Mouse (Mus musculus): ENCODE results near the gene Hist1h1c. TPM values are rescaled to one million over a fixed set of nuclear protein-coding genes. Genes with fewer than 3 reads are reported as not detected.
"Not testable (repeated sequence)": the region's sequence is repeated elsewhere in the genome, so short reads cannot be mapped to it uniquely, and the experiment has no call there.

The Hist1h1c gene
- polyA plus RNA-seq, 1 experiment from 2014 or later, result 28.0 TPM

- H3K4me3 ChIP-seq; ATAC-seq (ENCODE audit: insufficient number of reproducible peaks, low FRiP score, low TSS enrichment, low read depth); H3K4me1 ChIP-seq; H3K36me3 ChIP-seq; H3K27me3 ChIP-seq; H3K27ac ChIP-seq; H3K4me2 ChIP-seq; H3K9ac ChIP-seq; H3K9me3 ChIP-seq: not testable (repeated sequence)
- 11% methylated on average over 2 of the region's 2 CpGs for WGBS
These were observed 20.9 kb upstream of the Hist1h1c start for GRCm38 (mm10) chr13:23717593-23718245.

GRCm38 (mm10) chr13:23724239-23724638 is 14.4 kb upstream of the Hist1h1c start:
- no peak overlapping the region for H3K9ac ChIP-seq
- no peaks in the 10 kb centered on the region for H3K27me3 ChIP-seq
- no peaks in the 10 kb centered on the region for H3K4me1 ChIP-seq
- WGBS, result 88% methylated on average over 4 of the region's 4 CpGs
- no peak for ATAC-seq (ENCODE audit: insufficient number of reproducible peaks, low FRiP score, low TSS enrichment, low read depth)
- H3K27ac ChIP-seq, result no peak overlapping the region
- H3K4me2 ChIP-seq, result no peak overlapping the region
- H3K36me3 ChIP-seq, result no peaks in the 10 kb centered on the region
- no peak overlapping the region for H3K4me3 ChIP-seq
- H3K9me3 ChIP-seq, result no peaks in the 10 kb centered on the region

GRCm38 (mm10) chr13:23725213-23725612 is 13.4 kb upstream of the Hist1h1c start:
- Histone ChIP-seq H3K9me3 (no peaks in the 10 kb centered on the region), H3K4me3 (no peak overlapping the region), H3K4me2 (no peak overlapping the region), H3K4me1 (no peaks in the 10 kb centered on the region), H3K36me3 (no peaks in the 10 kb centered on the region), H3K27me3 (no peaks in the 10 kb centered on the region), H3K9ac (no peak overlapping the region), H3K27ac (no peak overlapping the region)
- no CpG with 5 or more reads among the region's 1 CpGs for WGBS
- ATAC-seq (ENCODE audit: insufficient number of reproducible peaks, low FRiP score, low TSS enrichment, low read depth), result no peak

- ATAC-seq (ENCODE audit: insufficient number of reproducible peaks, low FRiP score, low TSS enrichment, low read depth), result no peak
- Histone ChIP-seq H3K4me3 (no peak overlapping the region), H3K36me3 (no peaks in the 10 kb centered on the region), H3K4me2 (no peak overlapping the region), H3K9ac (no peak overlapping the region), H3K9me3 (no peaks in the 10 kb centered on the region), H3K4me1 (no peaks in the 10 kb centered on the region), H3K27me3 (no peaks in the 10 kb centered on the region), H3K27ac (no peak overlapping the region)
- 89% methylated on average over 18 of the region's 18 CpGs for WGBS
These were observed 10.0 kb upstream of the Hist1h1c start for GRCm38 (mm10) chr13:23728472-23729191.

GRCm38 (mm10) chr13:23729192-23729525 is 9.4 kb upstream of the Hist1h1c start:
- no peaks in the 10 kb centered on the region for H3K9me3 ChIP-seq
- H3K27me3 ChIP-seq, result no peaks in the 10 kb centered on the region
- H3K4me1 ChIP-seq, result no peaks in the 10 kb centered on the region
- no peak for ATAC-seq (ENCODE audit: insufficient number of reproducible peaks, low FRiP score, low TSS enrichment, low read depth)
- H3K4me3 ChIP-seq, result no peak overlapping the region
- H3K4me2 ChIP-seq, result no peak overlapping the region
- no peaks in the 10 kb centered on the region for H3K36me3 ChIP-seq
- no peak overlapping the region for H3K9ac ChIP-seq
- H3K27ac ChIP-seq, result no peak overlapping the region
- 87% methylated on average over 9 of the region's 9 CpGs for WGBS

GRCm38 (mm10) chr13:23729706-23730105 is 8.9 kb upstream of the Hist1h1c start:
- no peak for ATAC-seq (ENCODE audit: insufficient number of reproducible peaks, low FRiP score, low TSS enrichment, low read depth)
- H3K27me3 ChIP-seq, result no peaks in the 10 kb centered on the region
- no peaks in the 10 kb centered on the region for H3K9me3 ChIP-seq
- H3K4me2 ChIP-seq, result no peak overlapping the region
- no peaks in the 10 kb centered on the region for H3K4me1 ChIP-seq
- no peak overlapping the region for H3K9ac ChIP-seq
- H3K4me3 ChIP-seq, result no peak overlapping the region
- H3K36me3 ChIP-seq, result no peaks in the 10 kb centered on the region
- H3K27ac ChIP-seq, result no peak overlapping the region
- WGBS, result 94% methylated on average over 5 of the region's 5 CpGs

- H3K4me2 ChIP-seq, result no peak overlapping the region
- no peak overlapping the region for H3K9ac ChIP-seq
- no peaks in the 10 kb centered on the region for H3K36me3 ChIP-seq
- H3K9me3 ChIP-seq, result no peaks in the 10 kb centered on the region
- H3K4me3 ChIP-seq, result no peak overlapping the region
- no peak for ATAC-seq (ENCODE audit: insufficient number of reproducible peaks, low FRiP score, low TSS enrichment, low read depth)
- no peaks in the 10 kb centered on the region for H3K4me1 ChIP-seq
- H3K27ac ChIP-seq, result no peak overlapping the region
- WGBS, result 39% methylated on average over 8 of the region's 8 CpGs
- no peaks in the 10 kb centered on the region for H3K27me3 ChIP-seq
These were observed 8.1 kb upstream of the Hist1h1c start for GRCm38 (mm10) chr13:23730479-23730878.

- no peak for ATAC-seq (ENCODE audit: insufficient number of reproducible peaks, low FRiP score, low TSS enrichment, low read depth)
- Histone ChIP-seq H3K9ac (no peak overlapping the region), H3K36me3 (no peaks in the 10 kb centered on the region), H3K27ac (no peak overlapping the region), H3K4me3 (no peak overlapping the region), H3K4me2 (no peak overlapping the region), H3K27me3 (no peaks in the 10 kb centered on the region), H3K4me1 (no peaks in the 10 kb centered on the region), H3K9me3 (no peaks in the 10 kb centered on the region)
- 26% methylated on average over 8 of the region's 8 CpGs for WGBS
These were observed 6.3 kb upstream of the Hist1h1c start for GRCm38 (mm10) chr13:23732156-23732804.

GRCm38 (mm10) chr13:23737091-23737490 is 1.5 kb upstream of the Hist1h1c start:
- 85% methylated on average over 5 of the region's 5 CpGs for WGBS
- peaks cover 11% of the 10 kb centered on the region; the same call in 1 of the 2 replicates for H3K4me1 ChIP-seq
- H3K27me3 ChIP-seq, result no peaks in the 10 kb centered on the region
- H3K4me2 ChIP-seq, result no peak overlapping the region
- no peak overlapping the region for H3K27ac ChIP-seq
- H3K4me3 ChIP-seq, result no peak overlapping the region
- no peaks in the 10 kb centered on the region for H3K36me3 ChIP-seq
- no peak for ATAC-seq (ENCODE audit: insufficient number of reproducible peaks, low FRiP score, low TSS enrichment, low read depth)
- H3K9ac ChIP-seq, result no peak overlapping the region
- no peaks in the 10 kb centered on the region for H3K9me3 ChIP-seq

GRCm38 (mm10) chr13:23738041-23738440 is 567 bp upstream of the Hist1h1c start:
- WGBS, result 26% methylated on average over 4 of the region's 4 CpGs
- Histone ChIP-seq H3K4me2 (peak overlapping the region; percentile 93), H3K27me3 (no peaks in the 10 kb centered on the region), H3K9me3 (no peaks in the 10 kb centered on the region), H3K27ac (peak overlapping the region; percentile 98), H3K4me1 (peaks cover 11% of the 10 kb centered on the region; the same call in 1 of the 2 replicates), H3K9ac (no peak overlapping the region), H3K4me3 (peak overlapping the region; percentile 57), H3K36me3 (no peaks in the 10 kb centered on the region)
- no peak for ATAC-seq (ENCODE audit: insufficient number of reproducible peaks, low FRiP score, low TSS enrichment, low read depth)

GRCm38 (mm10) chr13:23739069-23739921 is 687 bp downstream of the Hist1h1c start:
- Histone ChIP-seq H3K27me3 (no peaks in the 10 kb centered on the region), H3K9ac (peak overlapping the region; percentile 61), H3K9me3 (no peaks in the 10 kb centered on the region), H3K4me3 (peak overlapping the region; percentile 57), H3K36me3 (no peaks in the 10 kb centered on the region), H3K4me2 (peak overlapping the region; percentile 93), H3K27ac (peak overlapping the region; percentile 98), H3K4me1 (peaks cover 11% of the 10 kb centered on the region; the same call in 1 of the 2 replicates)
- ATAC-seq (ENCODE audit: insufficient number of reproducible peaks, low FRiP score, low TSS enrichment, low read depth), result peak; percentile 94
- under 1% methylated on average over 39 of the region's 39 CpGs for WGBS
